Mouse (Mus musculus) embryonic facial prominence, embryonic 14.5 days (tissue): Measurements from ENCODE around the gene Gstm7. TPM values are rescaled to one million over a fixed set of nuclear protein-coding genes. Genes with fewer than 3 reads are reported as not detected.

Source experiments
- ATAC-seq: fragments of 200-750 bp; cut with Nextera tagmentation; 2 replicates; pipeline ENCODE4 v1.8.0; 2017; ENCODE audit warnings: low read depth, moderate number of reproducible peaks, moderate TSS enrichment
- DNase-seq: peaks from one replicate; pipeline ENCODE4 v3.0.0-alpha.2; 2015; ENCODE audit warnings: low spot score
- H3K27ac ChIP-seq: fragments of 300-500 bp; sonication (generic); replicated peaks from 2 replicates; pipeline ENCODE4 v1.5.1; 2014; ENCODE audit warnings: low read depth, mild to moderate bottlenecking, low read length, moderate library complexity
- H3K27me3 ChIP-seq: fragments of 300-500 bp; sonication (generic); replicated peaks from 2 replicates; pipeline ENCODE4 v1.6.1; 2014; ENCODE audit warnings: low read length; ENCODE audit not compliant: control insufficient read depth, insufficient read depth
- H3K36me3 ChIP-seq: fragments of 300-500 bp; sonication (generic); 2 replicates; pipeline ENCODE4 v1.6.1; 2014; ENCODE audit warnings: low read length, mixed read lengths; ENCODE audit not compliant: control insufficient read depth, insufficient read depth
- H3K4me1 ChIP-seq: fragments of 300-500 bp; sonication (generic); 2 replicates; pipeline ENCODE4 v1.6.1; 2014; ENCODE audit warnings: antibody characterized with exemption, low read length; ENCODE audit not compliant: control insufficient read depth, insufficient read depth
- H3K4me2 ChIP-seq: fragments of 300-500 bp; sonication (generic); 2 replicates; pipeline ENCODE4 v1.6.1; 2014; ENCODE audit warnings: low read depth, mild to moderate bottlenecking, low read length, moderate library complexity, mixed read lengths
- H3K4me3 ChIP-seq: fragments of 300-500 bp; sonication (generic); 2 replicates; pipeline ENCODE4 v1.5.1; 2014; ENCODE audit warnings: low read depth, mild to moderate bottlenecking, low read length
- H3K9ac ChIP-seq: fragments of 300-500 bp; sonication (generic); 2 replicates; pipeline ENCODE4 v1.6.1; 2014; ENCODE audit warnings: low read depth, mild to moderate bottlenecking, low read length, moderate library complexity, mixed read lengths
- H3K9me3 ChIP-seq: fragments of 300-500 bp; sonication (generic); 2 replicates; pipeline ENCODE4 v1.6.1; 2016; ENCODE audit warnings: low read length; ENCODE audit not compliant: control insufficient read depth
- WGBS: fragments of 180-500 bp; shearing (Covaris S2); extraction: QIAGEN DNeasy Blood & Tissue Kit; methylation state at CpG from one replicate; pipeline ENCODE4 v1.1.7; 2014; 5-methylcytosine and 5-hydroxymethylcytosine counted together
- polyA plus RNA-seq: library from polyadenylated mRNA; unstranded; fragments of >200 nt; fragmentation: Nextera tagmentation; extraction: Ambion mirVana; gene quantifications from 2 replicates; pipeline ENCODE4 v1.2.1, GENCODE M21; 2014

Gene Gstm7
- polyA plus RNA-seq, 1 experiment from 2014 or later, result 13.9 TPM

DNA sequence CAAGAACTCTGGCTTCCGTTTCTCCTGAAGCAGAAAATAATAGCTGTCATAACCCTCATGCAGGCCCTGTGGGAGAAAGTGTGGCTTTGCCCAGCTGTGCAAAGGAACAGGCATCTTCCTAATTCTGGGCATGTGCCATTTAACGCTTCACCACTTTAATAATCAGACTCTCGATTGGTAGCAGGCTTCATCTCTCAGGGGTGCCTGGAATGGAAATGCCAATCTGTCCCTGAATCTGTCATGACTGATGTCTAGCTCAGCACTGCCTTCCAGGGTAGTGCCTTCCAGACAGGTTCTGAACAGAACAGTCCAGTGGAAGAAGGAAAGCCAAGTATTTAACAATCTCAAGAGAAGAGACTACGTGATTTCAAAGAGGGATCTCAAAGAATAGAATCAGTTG is 9.6 kb upstream of the Gstm7 start:
- WGBS, result 64% methylated on average over 4 of the region's 4 CpGs
- Histone ChIP-seq H3K27ac (no peak overlapping the region), H3K4me3 (no peak overlapping the region), H3K36me3 (no peaks in the 10 kb centered on the region), H3K4me1 (no peaks in the 10 kb centered on the region), H3K9ac (no peak overlapping the region), H3K9me3 (no peaks in the 10 kb centered on the region), H3K27me3 (no peaks in the 10 kb centered on the region), H3K4me2 (no peak overlapping the region)
- DNase-seq (no peak), ATAC-seq (no peak)

GRCm38 (mm10) chr3:107940524-107940923 is 8.9 kb upstream of the Gstm7 start:
- Histone ChIP-seq H3K4me2 (no peak overlapping the region), H3K27me3 (no peaks in the 10 kb centered on the region), H3K4me3 (no peak overlapping the region), H3K27ac (no peak overlapping the region), H3K9me3 (no peaks in the 10 kb centered on the region), H3K9ac (no peak overlapping the region), H3K36me3 (no peaks in the 10 kb centered on the region), H3K4me1 (no peaks in the 10 kb centered on the region)
- 70% methylated on average over 7 of the region's 7 CpGs for WGBS
- ATAC-seq (no peak), DNase-seq (no peak)

DNA sequence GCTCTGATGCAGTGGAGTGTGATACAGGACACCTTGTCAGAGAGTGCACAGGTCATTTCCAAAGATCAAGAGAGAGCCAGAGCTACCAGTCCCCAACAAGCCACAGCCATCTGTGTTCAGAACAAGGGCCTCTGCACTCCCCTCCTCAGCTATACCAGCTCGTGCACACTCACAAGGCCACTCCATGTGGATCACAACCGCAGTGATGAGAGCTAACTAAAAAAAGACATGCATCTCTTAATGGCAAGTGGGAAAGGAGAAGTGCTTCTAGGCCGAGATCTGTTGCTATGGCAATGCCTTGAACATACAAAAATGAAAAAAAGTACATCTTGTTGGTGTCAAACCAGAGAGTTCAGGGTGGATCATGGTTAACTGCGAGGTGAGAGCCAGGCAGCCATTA is 8.2 kb upstream of the Gstm7 start:
- 73% methylated on average over 4 of the region's 4 CpGs for WGBS
- H3K27ac ChIP-seq, result no peak overlapping the region
- no peaks in the 10 kb centered on the region for H3K4me1 ChIP-seq
- H3K36me3 ChIP-seq, result no peaks in the 10 kb centered on the region
- no peaks in the 10 kb centered on the region for H3K27me3 ChIP-seq
- H3K9me3 ChIP-seq, result no peaks in the 10 kb centered on the region
- ATAC-seq, result no peak
- H3K9ac ChIP-seq, result no peak overlapping the region
- no peak overlapping the region for H3K4me2 ChIP-seq
- no peak for DNase-seq
- H3K4me3 ChIP-seq, result no peak overlapping the region

- no peak overlapping the region for H3K9ac ChIP-seq
- ATAC-seq (peak; percentile 31; the same call in 1 of the 2 replicates), DNase-seq (peak; percentile 56)
- WGBS, result 47% methylated on average over 3 of the region's 3 CpGs
- no peak overlapping the region for H3K27ac ChIP-seq
- no peak overlapping the region for H3K4me2 ChIP-seq
- H3K4me1 ChIP-seq, result no peaks in the 10 kb centered on the region
- H3K4me3 ChIP-seq, result no peak overlapping the region
- no peaks in the 10 kb centered on the region for H3K36me3 ChIP-seq
- no peaks in the 10 kb centered on the region for H3K27me3 ChIP-seq
- H3K9me3 ChIP-seq, result no peaks in the 10 kb centered on the region
Measured at GRCm38 (mm10) chr3:107939403-107939802, 7.8 kb upstream of the Gstm7 start.

GRCm38 (mm10) chr3:107935888-107936287 is 4.3 kb upstream of the Gstm7 start:
- H3K27me3 ChIP-seq, result no peaks in the 10 kb centered on the region
- DNase-seq (no peak), ATAC-seq (no peak)
- H3K9ac ChIP-seq, result no peak overlapping the region
- H3K9me3 ChIP-seq, result no peaks in the 10 kb centered on the region
- no peaks in the 10 kb centered on the region for H3K4me1 ChIP-seq
- H3K36me3 ChIP-seq, result no peaks in the 10 kb centered on the region
- 58% methylated on average over 3 of the region's 3 CpGs for WGBS
- no peak overlapping the region for H3K27ac ChIP-seq
- H3K4me2 ChIP-seq, result no peak overlapping the region
- no peak overlapping the region for H3K4me3 ChIP-seq

DNA sequence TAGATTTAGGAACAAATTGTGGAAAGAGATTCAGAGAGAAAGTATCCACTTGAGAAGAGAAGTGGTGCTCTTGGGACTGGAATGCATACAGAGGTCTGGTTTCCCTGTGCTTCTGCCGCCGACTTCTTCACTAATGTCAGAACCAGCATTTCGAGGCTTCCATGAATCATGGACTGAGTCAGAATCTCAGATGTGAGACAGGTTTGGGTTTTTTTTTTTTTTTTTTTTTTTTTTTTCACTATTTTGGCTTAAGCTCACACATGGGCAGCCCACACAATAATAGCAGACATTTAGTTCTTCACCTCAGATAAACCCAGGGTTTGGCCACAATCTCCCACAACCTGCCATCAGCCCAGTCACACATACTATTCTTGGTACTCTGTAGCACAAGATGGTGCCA is 3.7 kb upstream of the Gstm7 start:
- Histone ChIP-seq H3K9ac (no peak overlapping the region), H3K4me3 (no peak overlapping the region), H3K9me3 (no peaks in the 10 kb centered on the region), H3K27me3 (no peaks in the 10 kb centered on the region), H3K36me3 (no peaks in the 10 kb centered on the region), H3K27ac (no peak overlapping the region), H3K4me1 (no peaks in the 10 kb centered on the region), H3K4me2 (no peak overlapping the region)
- no peak for ATAC-seq
- no peak for DNase-seq
- WGBS, result 82% methylated on average over 3 of the region's 3 CpGs

DNA sequence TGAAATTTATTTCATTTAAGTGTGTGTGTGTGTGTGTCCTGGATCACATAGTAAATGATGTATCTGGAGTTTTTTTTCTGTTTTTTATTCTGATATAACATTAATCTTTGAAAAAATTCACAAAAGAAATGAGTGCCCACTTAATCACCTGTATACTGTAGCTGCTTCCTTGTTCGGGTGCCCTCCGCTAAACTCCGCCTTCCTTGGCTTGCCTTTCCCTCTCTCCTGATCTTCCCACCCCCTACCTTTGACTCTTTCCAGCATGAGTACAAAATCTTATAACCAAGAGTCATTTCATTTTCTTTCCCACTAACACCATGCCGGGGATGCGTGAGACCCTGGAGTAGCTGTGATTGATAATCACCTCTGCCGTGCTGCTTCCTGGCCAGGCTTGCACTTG is 511 bp upstream of the Gstm7 start:
- Histone ChIP-seq H3K27ac (no peak overlapping the region), H3K9me3 (no peaks in the 10 kb centered on the region), H3K4me1 (no peaks in the 10 kb centered on the region), H3K27me3 (no peaks in the 10 kb centered on the region), H3K4me2 (no peak overlapping the region), H3K9ac (no peak overlapping the region), H3K36me3 (no peaks in the 10 kb centered on the region), H3K4me3 (no peak overlapping the region)
- WGBS, result 80% methylated on average over 6 of the region's 6 CpGs
- DNase-seq (no peak), ATAC-seq (peak; percentile 4; the same call in 1 of the 2 replicates)

GRCm38 (mm10) chr3:107931134-107931533 is 483 bp downstream of the Gstm7 start:
- peak overlapping the region; percentile 43 for H3K9ac ChIP-seq
- no peak for ATAC-seq
- no peaks in the 10 kb centered on the region for H3K9me3 ChIP-seq
- no peaks in the 10 kb centered on the region for H3K4me1 ChIP-seq
- peak overlapping the region; percentile 10; the same call in 1 of the 2 replicates for H3K4me3 ChIP-seq
- H3K27me3 ChIP-seq, result no peaks in the 10 kb centered on the region
- 70% methylated on average over 2 of the region's 2 CpGs for WGBS
- no peak for DNase-seq
- H3K36me3 ChIP-seq, result no peaks in the 10 kb centered on the region
- peak overlapping the region; percentile 44 for H3K4me2 ChIP-seq
- H3K27ac ChIP-seq, result no peak overlapping the region; the same call in 1 of the 2 replicates

GRCm38 (mm10) chr3:107929731-107930130 is 1.9 kb downstream of the Gstm7 start:
- Histone ChIP-seq H3K4me1 (no peaks in the 10 kb centered on the region), H3K27ac (no peak overlapping the region), H3K27me3 (no peaks in the 10 kb centered on the region), H3K4me2 (no peak overlapping the region), H3K4me3 (no peak overlapping the region), H3K9ac (no peak overlapping the region), H3K9me3 (no peaks in the 10 kb centered on the region), H3K36me3 (no peaks in the 10 kb centered on the region)
- no peak for DNase-seq
- 86% methylated on average over 4 of the region's 4 CpGs for WGBS
- ATAC-seq, result no peak
